Mouse (Mus musculus): ENCODE results near the gene Auh.

- no peak for TF ChIP-seq POLR2A (IDR thresholded peaks at IDR 0.05; ENCODE audit: extremely low read depth, insufficient read depth, low read length)
- peak; percentile 43 for TF ChIP-seq CTCF (IDR thresholded peaks at IDR 0.05; ENCODE audit: extremely low read depth, insufficient read depth, low read length)
Observed at GRCm38 (mm10) chr13:52850024-52850723, 79.3 kb downstream of the Auh start.
